Mouse (Mus musculus) ovary, postnatal 10 days (tissue): ENCODE results near the gene Jam2.

Experiments used
- DNase-seq: peaks from one replicate; pipeline ENCODE4 v3.0.0; 2022; ENCODE audit warnings: low spot score

The Jam2 gene

GRCm38 (mm10) chr16:84774003-84774703 is at the start of gene Jam2:
Gene Jam2, plus strand, starts transcription at chr16:84774123.
- peak; percentile 36 for DNase-seq

- DNase-seq: no peak
Observed at GRCm38 (mm10) chr16:84734806-84735165, 39.1 kb upstream of the Jam2 start.

- DNase-seq: peak; percentile 100
Observed at GRCm38 (mm10) chr16:84735166-84736105, 38.5 kb upstream of the Jam2 start, which contains the start of gene Mrpl39. Gene Mrpl39, minus strand, starts transcription at chr16:84735742.

- no peak for DNase-seq
Observed at GRCm38 (mm10) chr16:84737358-84737757, 36.6 kb upstream of the Jam2 start.

GRCm38 (mm10) chr16:84744703-84745490 is 29.0 kb upstream of the Jam2 start:
- no peak for DNase-seq

GRCm38 (mm10) chr16:84745721-84746306 is 28.1 kb upstream of the Jam2 start:
- no peak for DNase-seq

GRCm38 (mm10) chr16:84767956-84768355 is 6.0 kb upstream of the Jam2 start:
- no peak for DNase-seq

GRCm38 (mm10) chr16:84769182-84769581 is 4.7 kb upstream of the Jam2 start:
- DNase-seq: no peak

- DNase-seq: no peak
Observed at GRCm38 (mm10) chr16:84769619-84770464, 4.1 kb upstream of the Jam2 start.

- DNase-seq: no peak
Observed at GRCm38 (mm10) chr16:84770891-84771290, 3.0 kb upstream of the Jam2 start.

GRCm38 (mm10) chr16:84771461-84771860 is 2.5 kb upstream of the Jam2 start:
- no peak for DNase-seq

- DNase-seq: no peak
Observed at GRCm38 (mm10) chr16:84772496-84773267, 1.2 kb upstream of the Jam2 start.

GRCm38 (mm10) chr16:84773268-84773861 is 558 bp upstream of the Jam2 start:
- no peak for DNase-seq

GRCm38 (mm10) chr16:84774761-84775231 is 873 bp downstream of the Jam2 start:
- DNase-seq: no peak

- no peak for DNase-seq
Observed at GRCm38 (mm10) chr16:84775356-84775755, 1.4 kb downstream of the Jam2 start.

GRCm38 (mm10) chr16:84776089-84776784 is 2.3 kb downstream of the Jam2 start:
- no peak for DNase-seq

GRCm38 (mm10) chr16:84778431-84778830 is 4.5 kb downstream of the Jam2 start:
- no peak for DNase-seq

GRCm38 (mm10) chr16:84778861-84779630 is 5.1 kb downstream of the Jam2 start:
- no peak for DNase-seq
